Comparison of ENCODE assay signal across 8 mouse cellular contexts in the genomic region with DNA sequence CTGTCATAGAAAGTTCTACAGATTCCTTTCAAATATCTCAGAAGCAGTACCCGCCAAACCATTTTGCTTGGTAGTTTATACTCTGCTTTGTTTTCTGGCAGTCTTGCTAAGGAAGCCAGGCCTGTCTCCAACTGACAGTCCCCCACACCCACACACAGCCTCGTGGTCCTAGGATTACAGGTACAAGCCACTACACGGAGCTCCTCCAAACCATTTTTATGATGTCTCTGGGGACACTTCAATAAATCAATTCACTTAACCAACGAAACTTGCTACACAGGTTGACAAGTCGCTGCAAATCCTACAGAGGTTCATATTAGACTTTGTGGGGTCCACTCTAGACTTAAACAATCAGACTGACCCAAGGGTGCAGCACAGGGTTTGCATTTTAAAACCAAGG. TPM values are rescaled to one million over a fixed set of nuclear protein-coding genes. Genes with fewer than 3 reads are reported as not detected.
DNase-seq lines count a peak whose midpoint lies in the region; ATAC-seq and TF ChIP-seq lines count a peak whose summit lies in the region.

No protein-coding gene starts in this region.

- intact Hi-C loops in left cerebral cortex, postnatal 14 days (cut with DNase I) = loop anchor here (2.0 kb wide), 1 partner anchor 102 kb away; no protein-coding TSS in a partner anchor

- no peak for TF ChIP-seq POLR2A in liver, adult 2 months (IDR thresholded peaks at IDR 0.05; ENCODE audit: extremely low read depth, insufficient read depth, low read length)

- TF ChIP-seq CTCF in liver, adult 2 months (IDR thresholded peaks at IDR 0.05; ENCODE audit: low read depth, low read length) = no peak

- 0 out of 2 replicates have a peak, but pooled peaks cover 2% of the 10 kb centered on the region for H3K36me3 ChIP-seq in liver, adult 2 months (ENCODE audit: control insufficient read depth, insufficient read depth, low read length)
- H3K36me3 ChIP-seq in embryonic facial prominence, embryonic 11.5 days (replicated peaks; ENCODE audit: control insufficient read depth, insufficient read depth, low read depth, low read length) = no peaks in the 10 kb centered on the region

- peak; percentile 11 for DNase-seq in liver, adult 2 months (ENCODE audit: extremely low read depth, low read depth, low spot score)
- no peak for DNase-seq in liver
- no peak for DNase-seq in embryonic facial prominence, embryonic 11.5 days (ENCODE audit: low spot score)
- DNase-seq in induced T-regulatory cell, adult 2 months (ENCODE audit: low read depth) = peak; percentile 37
- peak; percentile 20 for DNase-seq in naive thymus-derived CD4-positive, alpha-beta T cell, adult 2 months (ENCODE audit: low read depth)
- no peak for DNase-seq in layer of hippocampus, adult 9-11 months
- no peak for DNase-seq in left cerebral cortex, postnatal 14 days (ENCODE audit: low spot score in 2 of 2)
- DNase-seq in cerebellum, adult 11 months = no peak

- H3K9ac ChIP-seq in liver, adult 2 months (ENCODE audit: low read depth, low read length) = peak overlapping the region; percentile 85
- H3K9ac ChIP-seq in embryonic facial prominence, embryonic 11.5 days (replicated peaks; ENCODE audit: low read length) = peak overlapping the region; percentile 90

- no peaks in the 10 kb centered on the region for H3K9me3 ChIP-seq in embryonic facial prominence, embryonic 11.5 days (replicated peaks; ENCODE audit: control insufficient read depth, low read length)

- H3K4me2 ChIP-seq in embryonic facial prominence, embryonic 11.5 days (ENCODE audit: low read depth, low read length) = peak overlapping the region; percentile 53

- H3K79me2 ChIP-seq in liver, adult 2 months (ENCODE audit: control insufficient read depth, insufficient read depth, low read length) = peaks cover 27% of the 10 kb centered on the region; the same call in 1 of the 2 replicates

- no peak for ATAC-seq in embryonic facial prominence, embryonic 11.5 days (replicated peaks; ENCODE audit: insufficient number of reproducible peaks, low FRiP score, low TSS enrichment, low read depth)

- H3K27me3 ChIP-seq in liver, adult 2 months (ENCODE audit: control insufficient read depth, insufficient read depth, low read length) = no peaks in the 10 kb centered on the region
- no peaks in the 10 kb centered on the region for H3K27me3 ChIP-seq in embryonic facial prominence, embryonic 11.5 days (ENCODE audit: control insufficient read depth, insufficient read depth, low read length)

- peak overlapping the region; percentile 89 for H3K4me3 ChIP-seq in liver, adult 2 months (ENCODE audit: insufficient read depth, low read depth, low read length)
- H3K4me3 ChIP-seq in embryonic facial prominence, embryonic 11.5 days (ENCODE audit: low read depth, low read length) = peak overlapping the region; percentile 99

- no peak overlapping the region; the same call in 1 of the 2 replicates for H3K27ac ChIP-seq in liver, adult 2 months (replicated peaks; ENCODE audit: insufficient read depth, low read depth, low read length)
- H3K27ac ChIP-seq in embryonic facial prominence, embryonic 11.5 days (replicated peaks; ENCODE audit: low read depth, low read length) = no peak overlapping the region

- H3K4me1 ChIP-seq in liver, adult 2 months (ENCODE audit: control insufficient read depth, insufficient read depth, low read length) = peaks cover 8% of the 10 kb centered on the region; the same call in 1 of the 2 replicates
- H3K4me1 ChIP-seq in embryonic facial prominence, embryonic 11.5 days (ENCODE audit: control insufficient read depth, insufficient read depth, low read length) = no peaks in the 10 kb centered on the region

- 12% methylated on average over 5 of the region's 5 CpGs for WGBS in liver, adult 2 months
- 30% methylated on average over 5 of the region's 5 CpGs for WGBS in embryonic facial prominence, embryonic 11.5 days

RNA-seq across cellular contexts. Expression of gene Rspry1, which starts 1.3 kb away (rescaled TPM):
- total RNA-seq in liver, adult 2 months (2014; rRNA removed) = 21.4 and 22.0 TPM in 2 replicates
- polyA plus RNA-seq in liver, adult 2 months (2012; rRNA removed) = 5.6 and 5.7 TPM in 2 replicates
- polyA plus RNA-seq in embryonic facial prominence, embryonic 11.5 days (2014; fragmentation: Nextera tagmentation; extraction: Ambion mirVana) = 45.4 and 47.4 TPM in 2 replicates
- 10 to 100 TPM; 30.3 to 30.9 TPM for total RNA-seq in left cerebral cortex, postnatal 14 days (2021)

RNA-seq across cellular contexts. Expression of gene Fam192a, which starts 1.3 kb away (rescaled TPM):
- total RNA-seq in liver, adult 2 months (2014; rRNA removed) = 9.0 and 9.3 TPM in 2 replicates
- polyA plus RNA-seq in liver, adult 2 months (2012; rRNA removed) = 10.1 and 12.2 TPM in 2 replicates
- polyA plus RNA-seq in embryonic facial prominence, embryonic 11.5 days (2014; fragmentation: Nextera tagmentation; extraction: Ambion mirVana) = 106 and 109 TPM in 2 replicates
- total RNA-seq in left cerebral cortex, postnatal 14 days (2021) = 10 to 100 TPM; 33.9 to 38.6 TPM

Comparison
In these comparisons a context has a peak if more than half of its experiments do, and no peak if none do; other contexts are left out.
1. DNase-seq: peak in liver, adult 2 months (single experiment), induced T-regulatory cell, adult 2 months (single experiment) and naive thymus-derived CD4-positive, alpha-beta T cell, adult 2 months (single experiment); none in liver (single experiment), embryonic facial prominence, embryonic 11.5 days (single experiment), layer of hippocampus, adult 9-11 months (single experiment), left cerebral cortex, postnatal 14 days (0 of 2) and cerebellum, adult 11 months (single experiment).